Mouse (Mus musculus) heart, adult 2 months (tissue): ENCODE measurements at regions not wholly inside any gene's neighbourhood (a gene's known extent, or its start where the extent isn't known, plus 50 kb on each side); places are given as distances from the start of the nearest gene placed in this dataset.

Experiments
- CTCF ChIP-seq: fragments of 200-600 bp; IDR thresholded peaks from 2 replicates; pipeline ENCODE4 v1.8.1; 2022; ENCODE audit warnings: antibody characterized with exemption, mild to moderate bottlenecking, moderate library complexity
- POLR2A ChIP-seq: fragments of 200-500 bp; IDR thresholded peaks from 2 replicates; pipeline ENCODE4 v1.6.1; 2011; ENCODE audit warnings: mild to moderate bottlenecking, low read depth, low read length, control low read depth; ENCODE audit not compliant: insufficient read depth

DNA sequence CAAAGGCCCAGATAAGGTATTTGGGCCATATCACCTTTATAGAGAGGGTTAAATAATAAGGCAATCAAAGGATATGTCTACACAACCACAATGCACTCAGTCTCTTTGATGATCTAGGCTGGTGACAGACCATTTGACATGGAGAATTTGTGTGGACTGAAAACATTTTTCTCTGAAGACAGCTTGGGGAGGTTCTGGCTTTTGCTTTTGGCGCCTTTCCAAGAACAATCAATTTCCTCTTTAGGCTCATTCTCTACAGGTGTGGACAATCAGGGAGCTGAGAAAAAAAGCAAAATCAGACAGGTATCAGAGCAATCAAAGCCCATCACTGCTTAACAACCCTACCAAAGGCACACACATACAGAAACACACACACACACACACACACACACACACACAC is 325.8 kb downstream of the Abcc12 start:
- TF ChIP-seq CTCF (no peak), POLR2A (no peak)
